Mouse (Mus musculus) ovary, postnatal 10 days (tissue): ENCODE data around the gene Snd1.

ENCODE experiments used
- DNase-seq: peaks from one replicate; pipeline ENCODE4 v3.0.0; 2022; ENCODE audit warnings: low spot score

Snd1 gene

GRCm38 (mm10) chr6:28975106-28975505 lies 500.2 kb downstream of the Snd1 start:
- DNase-seq = no peak

- no peak for DNase-seq
Observed at GRCm38 (mm10) chr6:28978031-28978430, 503.1 kb downstream of the Snd1 start.

GRCm38 (mm10) chr6:28978881-28979280 lies 503.9 kb downstream of the Snd1 start:
- no peak for DNase-seq

GRCm38 (mm10) chr6:28979586-28979985 lies 504.6 kb downstream of the Snd1 start:
- no peak for DNase-seq

- DNase-seq = no peak
Observed at GRCm38 (mm10) chr6:28980219-28980618, 505.3 kb downstream of the Snd1 start.

- no peak for DNase-seq
Observed at GRCm38 (mm10) chr6:28980750-28981584, 506.0 kb downstream of the Snd1 start.

GRCm38 (mm10) chr6:28981585-28981948 lies 506.6 kb downstream of the Snd1 start:
- DNase-seq = no peak

- DNase-seq = peak; percentile 55
Observed at GRCm38 (mm10) chr6:28981966-28982701, 507.2 kb downstream of the Snd1 start.

GRCm38 (mm10) chr6:28982817-28983216 lies 507.9 kb downstream of the Snd1 start:
- DNase-seq = no peak
